Mouse (Mus musculus): ENCODE measurements around the gene Zfp692.

Gene Zfp692

DNA sequence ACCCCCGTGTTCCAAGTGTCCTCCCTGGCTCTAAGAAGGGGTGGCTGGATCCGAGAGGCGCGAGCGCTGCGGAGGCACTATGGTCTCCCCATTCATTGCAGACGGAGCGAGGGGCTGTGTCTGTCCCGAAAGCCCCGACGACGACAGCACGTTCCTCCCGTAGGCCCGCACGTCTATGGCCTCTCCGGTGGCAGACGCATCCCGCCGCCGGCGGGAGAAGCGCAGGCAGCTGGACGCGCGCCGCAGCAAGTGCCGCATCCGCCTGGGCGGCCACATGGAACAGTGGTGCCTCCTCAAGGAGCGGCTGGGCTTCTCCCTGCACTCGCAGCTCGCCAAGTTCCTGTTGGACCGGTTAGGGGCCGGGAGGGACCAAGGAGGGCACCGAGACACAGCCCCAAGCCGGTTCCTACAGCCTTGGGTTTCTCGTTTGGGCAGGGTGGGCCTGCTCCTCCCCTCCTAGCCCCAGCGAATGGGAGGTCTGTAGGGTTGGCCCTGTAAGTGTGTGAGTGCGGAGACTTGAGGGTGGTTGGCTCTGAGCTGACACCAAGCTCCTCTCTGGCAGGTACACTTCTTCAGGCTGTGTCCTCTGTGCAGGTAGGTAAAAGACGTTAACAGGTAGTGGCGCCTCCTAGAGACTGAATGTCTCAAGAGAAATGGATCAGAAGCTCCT, 677 bp downstream of the Zfp692 start:
- peak; percentile 53 to 65 for DNase-seq (ENCODE audit: low read depth in 2 of 2, low spot score in 2 of 2)

DNA sequence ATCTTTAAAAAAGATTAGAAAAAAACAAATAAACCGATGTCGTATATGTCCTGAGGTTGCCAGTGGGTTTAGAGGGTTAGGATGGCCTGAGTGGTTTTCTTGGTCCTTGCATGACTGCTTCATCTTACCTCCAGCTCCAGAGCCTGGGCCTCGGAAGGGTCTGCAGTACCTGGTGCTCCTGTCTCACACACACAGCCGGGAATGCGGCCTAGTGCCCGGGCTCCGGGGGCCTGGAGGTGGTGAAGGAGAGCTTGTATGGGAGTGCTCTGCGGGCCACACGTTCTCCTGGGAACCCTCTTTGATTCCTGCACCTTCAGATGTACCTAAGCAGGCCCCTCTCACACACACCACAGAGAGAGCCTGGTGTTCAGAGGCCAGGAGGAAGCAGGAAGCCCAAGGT, 1.8 kb downstream of the Zfp692 start:
- DNase-seq (ENCODE audit: low read depth in 2 of 2, low spot score in 2 of 2): no peak

DNA sequence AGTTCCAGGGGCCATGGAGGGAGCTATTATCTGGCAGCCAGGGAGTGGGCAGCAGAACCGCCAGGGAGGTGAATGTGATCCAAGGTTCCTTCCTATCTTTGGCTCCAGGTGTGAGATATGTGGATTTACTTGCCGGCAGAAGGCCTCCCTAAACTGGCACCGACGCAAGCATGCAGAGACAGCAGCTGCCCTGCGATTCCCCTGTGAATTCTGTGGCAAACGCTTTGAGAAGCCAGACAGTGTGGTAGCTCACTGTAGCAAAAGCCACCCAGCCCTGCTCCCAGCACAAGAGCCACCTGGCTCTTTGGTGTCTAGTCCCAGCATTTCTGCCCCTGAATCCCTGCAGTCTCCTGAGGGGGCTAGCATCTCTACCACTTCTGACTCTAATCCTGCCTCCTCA, 7.2 kb downstream of the Zfp692 start:
- no peak for DNase-seq (ENCODE audit: low read depth in 2 of 2, low spot score in 2 of 2)

DNA sequence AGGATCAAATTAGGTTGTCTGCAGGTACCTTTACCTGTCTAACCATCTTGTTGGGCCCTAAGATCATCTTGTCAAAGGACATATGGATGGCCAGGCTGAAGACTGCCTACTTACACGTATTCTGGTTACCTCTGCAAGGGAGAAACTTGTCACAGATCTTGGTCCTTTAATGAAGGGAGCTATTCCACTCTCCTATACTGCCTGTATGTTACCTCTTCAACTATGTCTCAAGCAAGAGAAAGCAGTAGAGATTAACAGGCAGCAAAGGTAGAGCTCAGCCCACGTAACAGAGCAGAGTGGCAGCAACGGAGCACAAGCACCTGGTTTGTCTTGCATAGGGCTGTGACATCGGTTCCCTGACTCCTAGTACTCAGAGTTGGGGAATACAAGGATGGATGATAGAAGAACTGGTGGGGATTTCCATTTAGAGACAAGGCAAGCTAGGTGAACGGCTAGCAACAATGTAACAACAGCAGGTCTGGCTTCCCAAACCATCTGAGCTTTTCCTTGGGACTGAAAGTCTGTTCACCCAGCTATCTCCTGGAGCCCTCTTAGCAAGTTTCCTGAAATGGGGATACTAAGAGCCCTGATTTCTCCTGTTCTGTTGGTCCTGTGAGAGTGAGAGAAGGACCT, 8.8 kb downstream of the Zfp692 start:
- DNase-seq (ENCODE audit: low read depth in 2 of 2, low spot score in 2 of 2): no peak

GRCm38 (mm10) chr11:58316344-58316743, 9.5 kb downstream of the Zfp692 start:
- no peak for DNase-seq (ENCODE audit: low read depth in 2 of 2, low spot score in 2 of 2)

DNA sequence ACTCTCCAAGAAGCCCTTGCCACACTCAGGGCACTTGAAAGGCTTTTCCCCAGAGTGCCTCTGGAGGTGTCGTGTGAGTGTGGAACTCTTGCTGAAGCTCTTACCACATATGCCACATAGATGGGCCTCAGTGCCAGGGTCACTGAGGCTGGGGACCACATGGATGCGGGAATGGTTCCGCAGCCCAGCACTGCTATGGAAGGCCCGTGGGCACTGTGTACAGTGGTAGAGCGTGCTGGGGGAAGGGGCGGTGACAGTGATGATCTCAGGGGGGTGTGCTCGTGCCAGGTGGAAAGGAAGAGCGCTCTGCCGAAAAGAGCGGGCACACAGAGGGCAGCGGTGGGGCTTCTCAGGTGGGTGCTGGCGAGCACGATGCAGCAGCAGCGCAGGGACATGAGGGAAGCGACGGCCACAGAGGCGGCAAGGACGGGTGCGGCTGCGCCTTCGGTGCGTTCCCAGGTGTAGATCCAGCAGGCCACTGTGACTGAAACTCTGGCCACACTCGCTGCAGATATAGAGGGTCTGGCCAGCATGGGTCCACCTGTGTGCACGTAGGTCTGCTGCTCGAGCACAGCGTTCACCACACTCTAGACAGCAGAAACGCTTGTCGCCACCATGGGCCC, 10.0 kb downstream of the Zfp692 start:
- DNase-seq (ENCODE audit: low read depth in 2 of 2, low spot score in 2 of 2): no peak

DNA sequence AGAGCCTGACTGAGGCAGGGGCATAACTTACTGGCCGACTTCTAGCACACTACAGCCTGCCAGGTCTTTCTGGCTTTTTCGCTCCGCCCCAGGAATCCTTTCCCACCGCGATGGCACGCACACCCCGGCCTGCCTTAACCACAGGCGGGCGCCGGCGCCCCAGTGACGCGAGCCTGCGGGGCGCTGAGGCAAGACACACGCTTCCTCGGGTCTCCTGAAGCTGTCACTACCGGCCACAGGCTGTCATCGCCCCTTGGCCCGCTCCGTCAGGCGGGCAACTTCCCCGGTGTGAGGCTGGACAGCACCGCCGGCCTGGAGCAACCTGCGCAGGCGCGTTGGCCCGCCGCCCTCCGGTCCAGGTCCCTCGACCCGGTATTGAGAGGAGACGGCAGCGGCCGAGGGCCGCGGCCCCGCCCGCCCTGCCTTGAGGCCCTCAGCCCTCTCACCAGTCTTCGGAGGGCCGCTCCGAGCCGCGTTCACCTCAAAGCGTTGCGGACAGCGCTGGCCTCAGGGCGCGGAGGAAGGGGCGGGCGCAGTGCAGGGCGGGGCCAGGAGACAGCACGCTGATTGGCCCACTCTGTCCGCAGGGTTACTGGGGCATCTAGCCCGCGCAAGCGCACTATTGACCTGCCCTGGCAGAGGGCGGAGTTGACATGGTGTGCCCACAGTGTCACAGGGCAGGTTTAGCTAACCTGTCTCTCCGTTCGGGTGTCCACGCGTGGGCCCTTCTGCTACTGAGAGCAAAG, 16.1 kb downstream of the Zfp692 start:
- peak; percentile 91 to 93 for DNase-seq (ENCODE audit: low read depth in 2 of 2, low spot score in 2 of 2)

DNA sequence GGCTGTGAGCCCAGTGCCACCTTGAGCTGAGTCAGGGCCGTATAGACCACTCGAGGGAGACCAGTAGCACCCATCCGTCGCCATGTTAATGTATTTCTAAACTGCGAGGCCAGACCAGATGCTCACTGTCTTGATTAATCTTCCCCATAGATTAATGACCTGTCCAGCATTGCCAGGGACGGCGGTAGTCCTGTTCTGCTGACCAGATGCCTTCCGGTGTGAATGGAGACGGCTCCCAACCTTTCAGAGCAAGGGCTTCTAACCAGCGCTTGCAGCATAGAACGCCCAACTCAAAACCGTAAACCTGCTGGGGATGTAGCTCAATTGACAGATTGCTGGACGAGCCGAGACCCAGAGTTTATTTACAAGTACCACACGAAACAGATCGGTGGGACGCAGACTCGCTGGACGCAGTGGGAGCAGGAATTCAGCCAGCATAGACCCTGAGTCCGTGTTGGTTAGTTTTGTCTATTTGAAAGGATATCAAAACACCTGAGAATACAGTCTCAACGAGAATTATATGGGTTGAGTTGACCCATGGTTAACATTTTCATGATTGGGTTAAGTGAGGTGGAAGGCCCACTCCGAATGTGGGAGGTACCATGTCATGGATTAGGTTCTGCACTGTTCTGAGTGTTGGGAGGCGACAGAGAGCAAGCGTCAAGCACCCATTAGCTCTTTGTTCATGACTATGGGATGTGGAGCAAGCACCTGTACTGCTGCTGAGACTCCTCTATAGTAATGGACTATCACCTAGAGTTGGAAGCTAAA, 16.9 kb downstream of the Zfp692 start:
- no peak for DNase-seq (ENCODE audit: low read depth in 2 of 2, low spot score in 2 of 2)

DNA sequence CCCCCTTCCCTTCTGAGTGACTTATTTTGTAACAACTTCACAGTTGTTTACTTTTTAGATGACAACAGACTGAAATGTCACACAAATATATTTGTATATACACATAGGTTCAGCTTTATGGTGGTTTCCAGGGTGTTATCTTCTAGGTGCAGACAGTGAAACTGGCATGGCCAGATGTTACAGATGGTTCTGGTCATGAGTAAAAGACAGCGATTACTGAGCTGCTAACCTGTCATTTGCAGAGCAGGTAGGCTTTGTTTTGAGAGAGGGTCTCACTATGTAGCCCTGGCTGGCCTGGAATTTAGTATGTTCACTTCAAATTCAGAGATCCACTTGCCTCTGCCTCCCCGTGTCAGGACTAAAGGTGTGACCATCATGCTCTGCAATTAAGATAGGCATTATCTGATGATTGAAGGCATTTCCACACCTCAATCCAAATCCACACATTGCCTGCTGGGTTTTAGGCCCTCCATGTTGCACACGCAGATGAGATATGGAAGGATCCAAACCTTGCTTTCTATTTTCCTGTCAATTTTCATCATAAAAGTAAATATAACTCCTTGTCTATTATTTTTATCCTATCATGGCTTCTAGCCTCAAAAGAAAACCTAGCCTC, 17.9 kb downstream of the Zfp692 start:
- no peak for DNase-seq (ENCODE audit: low read depth in 2 of 2, low spot score in 2 of 2)

DNA sequence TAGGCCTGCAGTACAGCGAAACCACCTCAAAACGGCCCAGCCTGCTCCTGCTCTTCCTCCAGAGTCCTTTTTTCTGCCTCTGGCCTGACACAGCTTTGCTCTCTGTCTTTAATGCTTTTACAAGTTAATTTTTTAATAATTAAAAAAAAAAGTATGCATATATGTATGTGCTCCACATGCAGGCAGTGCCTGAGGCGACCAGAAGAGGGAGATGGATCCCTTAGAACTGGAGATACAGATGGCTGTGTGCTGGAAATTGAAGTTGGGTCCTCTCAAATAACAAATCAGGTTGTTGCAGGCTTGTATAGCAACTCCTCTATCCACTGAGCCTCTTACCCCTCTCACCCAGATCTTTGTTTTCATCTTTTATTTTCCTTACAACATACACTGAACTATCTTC, 19.9 kb downstream of the Zfp692 start:
- peak in 1 of 2 experiments; percentile 33 for DNase-seq (ENCODE audit: low read depth in 2 of 2, low spot score in 2 of 2)

DNA sequence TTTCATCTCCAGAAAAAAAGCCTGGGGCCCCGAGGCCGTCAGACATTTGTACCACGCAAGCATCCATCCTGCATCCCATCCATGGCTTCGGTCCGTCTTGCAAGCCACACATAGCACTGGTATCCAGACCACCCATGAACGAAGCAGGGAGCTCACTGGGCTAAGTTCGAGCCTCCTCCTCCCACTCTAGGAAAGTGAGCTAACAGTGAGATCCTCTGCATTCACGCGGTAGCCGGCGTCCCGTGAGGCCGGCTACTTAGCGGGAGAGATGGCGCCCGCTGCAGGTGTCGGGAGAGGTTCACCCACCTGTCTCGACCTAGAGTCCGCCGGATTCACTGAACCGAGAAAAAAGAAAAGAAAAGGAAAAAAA, 23.0 kb downstream of the Zfp692 start:
- no peak for DNase-seq (ENCODE audit: low read depth in 2 of 2, low spot score in 2 of 2)

GRCm38 (mm10) chr11:58330276-58331148, 23.6 kb downstream of the Zfp692 start, which contains the start of the genes Zfp672 and Sh3bp5l:
Gene Zfp672 (minus strand): TSS chr11:58330339.
Gene Sh3bp5l (plus strand): TSS chr11:58330724.
- peak; percentile 80 to 87 for DNase-seq (ENCODE audit: low read depth in 2 of 2, low spot score in 2 of 2)

DNA sequence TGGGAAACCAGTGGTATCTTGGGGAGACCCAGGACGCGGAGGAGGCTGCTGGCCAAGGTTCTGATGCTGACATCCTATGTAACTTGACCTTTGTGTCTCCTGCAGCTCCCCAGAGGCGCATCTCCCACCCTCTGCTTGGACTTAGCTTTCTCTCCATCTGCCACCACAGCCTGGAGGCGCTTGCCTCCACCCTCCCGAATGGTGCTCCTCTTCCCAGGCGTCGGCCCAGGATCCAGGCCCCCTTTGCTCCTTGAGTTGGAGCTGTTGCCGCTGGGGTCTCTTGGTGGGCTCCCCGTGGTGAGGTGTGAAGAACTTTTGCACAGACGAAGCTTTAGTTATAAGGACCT, 24.3 kb downstream of the Zfp692 start:
- no peak for DNase-seq (ENCODE audit: low read depth in 2 of 2, low spot score in 2 of 2)

- DNase-seq (ENCODE audit: low read depth in 2 of 2, low spot score in 2 of 2): no peak
These were observed 24.7 kb downstream of the Zfp692 start for GRCm38 (mm10) chr11:58331546-58331945.

DNA sequence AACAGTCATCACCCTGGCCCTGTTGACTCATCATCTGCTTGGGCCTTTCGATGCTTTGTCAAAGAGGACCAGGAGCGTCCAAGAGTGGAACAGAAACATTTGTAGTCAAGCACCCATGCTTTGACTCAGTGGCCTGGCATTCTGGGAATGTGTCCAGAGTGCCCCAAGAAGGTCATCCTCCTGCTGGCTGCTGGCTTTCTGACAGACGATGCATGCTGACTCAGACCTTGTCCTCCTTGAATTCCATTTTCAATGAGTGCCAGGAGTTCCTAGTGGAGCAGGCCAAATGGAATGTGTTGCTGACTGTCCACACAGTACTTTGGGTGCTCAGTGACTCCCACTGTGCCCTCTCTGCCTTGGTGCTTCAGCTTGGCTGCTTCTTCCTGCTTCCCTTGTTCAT, 27.9 kb downstream of the Zfp692 start:
- DNase-seq (ENCODE audit: low read depth in 2 of 2, low spot score in 2 of 2): no peak

GRCm38 (mm10) chr11:58346745-58347144, 39.9 kb downstream of the Zfp692 start:
- DNase-seq (ENCODE audit: low read depth in 2 of 2, low spot score in 2 of 2): no peak

GRCm38 (mm10) chr11:58350628-58351027, 43.8 kb downstream of the Zfp692 start:
- no peak for DNase-seq (ENCODE audit: low read depth in 2 of 2, low spot score in 2 of 2)

- no peak for DNase-seq (ENCODE audit: low read depth in 2 of 2, low spot score in 2 of 2)
These were observed 44.3 kb downstream of the Zfp692 start for GRCm38 (mm10) chr11:58351179-58351578.

GRCm38 (mm10) chr11:58352681-58353548, 46.0 kb downstream of the Zfp692 start:
- DNase-seq (ENCODE audit: low read depth in 2 of 2, low spot score in 2 of 2): no peak
